Mouse (Mus musculus): ENCODE measurements at regions not wholly inside any gene's neighbourhood (a gene's known extent, or its start where the extent isn't known, plus 50 kb on each side); places are given as distances from the start of the nearest gene placed in this dataset.

DNA sequence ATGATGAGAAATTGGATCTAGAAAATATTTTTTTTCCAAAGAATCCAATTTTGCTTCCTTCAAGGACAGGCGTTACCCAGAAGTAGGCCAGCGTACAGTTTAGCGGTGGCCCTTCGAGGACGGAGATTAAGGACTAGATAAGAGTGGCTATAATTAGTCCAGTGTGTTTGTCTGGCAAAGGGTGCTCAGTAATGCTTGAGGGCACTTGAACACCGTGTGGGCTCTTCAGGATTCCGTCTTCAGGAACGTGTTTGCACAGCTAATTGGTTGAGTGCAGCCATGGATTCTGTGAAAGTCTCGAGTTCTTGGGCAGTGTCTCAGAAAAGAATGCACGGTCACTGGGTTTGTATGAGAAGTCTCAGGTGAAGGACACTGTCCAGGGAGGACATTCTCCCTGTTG lies 149.7 kb upstream of the 3110018I06Rik start:
- no peak for DNase-seq (ENCODE audit: low spot score in 2 of 2)

DNA sequence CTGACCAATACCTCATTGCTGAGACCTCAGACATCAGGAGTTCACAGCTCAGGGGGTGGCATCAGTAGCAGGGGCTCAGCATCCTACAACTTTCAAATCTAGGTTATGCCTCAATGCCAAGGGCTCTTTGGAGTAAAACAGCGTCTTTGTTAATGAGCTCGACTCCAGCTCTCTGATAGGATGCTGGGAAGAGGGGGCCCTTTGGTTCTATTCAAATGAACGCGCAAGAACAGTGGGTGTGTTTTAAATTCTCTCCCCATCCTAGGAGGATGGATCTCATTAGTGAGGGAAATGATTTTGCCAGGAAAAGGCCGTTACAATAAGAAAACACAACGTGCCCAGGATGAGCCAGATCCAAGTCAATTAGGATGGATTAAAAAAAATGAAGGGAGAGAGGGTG lies 132.2 kb upstream of the 3110018I06Rik start:
- no peak for DNase-seq (ENCODE audit: low spot score in 2 of 2)

DNA sequence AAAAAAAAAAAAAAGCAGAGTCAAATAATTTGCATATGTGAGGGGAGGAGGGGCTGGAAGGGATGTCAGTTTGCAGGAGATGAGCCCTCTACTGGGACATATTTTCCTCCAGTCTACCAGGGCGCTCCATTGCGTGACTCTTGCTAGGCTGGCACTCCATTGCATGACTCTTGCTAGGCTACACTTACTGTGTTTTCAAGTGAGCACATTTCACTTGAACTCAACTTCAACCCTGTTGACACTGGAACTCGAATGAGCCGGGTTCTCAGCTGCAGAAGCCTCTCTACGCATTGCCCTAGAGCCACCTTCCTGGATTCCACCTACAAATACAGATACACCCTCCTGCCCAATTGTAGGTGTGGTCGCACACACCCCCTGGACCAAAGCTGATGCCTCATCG lies 131.5 kb upstream of the 3110018I06Rik start:
- no peak for DNase-seq (ENCODE audit: low spot score in 2 of 2)

DNA sequence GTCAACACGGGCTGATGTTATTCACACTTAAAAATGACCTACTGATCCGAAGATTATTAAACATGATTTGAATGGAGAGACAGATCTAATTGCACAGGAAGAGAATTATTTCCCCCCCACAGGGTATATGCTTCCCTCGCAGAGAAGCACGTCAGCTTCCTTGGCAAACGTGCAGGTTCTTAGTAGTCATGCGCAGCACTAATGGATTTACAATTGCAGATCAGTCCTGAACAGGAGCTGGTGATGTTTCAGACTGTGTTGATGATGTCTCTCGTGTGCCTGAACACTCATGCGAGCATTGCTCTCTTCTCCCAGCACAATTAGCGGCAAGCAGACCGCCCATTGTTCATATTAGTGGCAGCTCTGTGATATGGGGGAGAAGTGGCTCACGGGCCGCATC lies 127.9 kb upstream of the 3110018I06Rik start:
- DNase-seq (ENCODE audit: low spot score in 2 of 2) = no peak

DNA sequence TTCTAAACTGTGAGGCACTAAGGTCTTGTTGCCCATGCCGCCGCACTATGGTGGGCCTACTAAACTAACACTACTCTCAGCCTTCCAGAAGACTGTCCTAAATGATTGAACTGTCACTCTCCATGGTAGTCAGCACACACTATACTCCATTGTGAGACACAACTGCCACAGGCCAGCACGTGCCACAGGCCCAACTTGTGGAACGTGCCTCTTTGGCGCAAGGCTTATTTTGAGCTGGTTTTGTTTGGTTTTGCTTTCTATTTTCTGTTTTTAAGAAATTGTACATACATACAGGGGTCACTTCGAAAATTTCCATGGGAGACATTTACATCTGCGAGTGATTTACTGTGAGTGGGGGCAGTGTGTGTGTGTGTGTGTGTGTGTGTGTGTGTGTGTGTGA lies 126.8 kb upstream of the 3110018I06Rik start:
- no peak for DNase-seq (ENCODE audit: low spot score in 2 of 2)

DNA sequence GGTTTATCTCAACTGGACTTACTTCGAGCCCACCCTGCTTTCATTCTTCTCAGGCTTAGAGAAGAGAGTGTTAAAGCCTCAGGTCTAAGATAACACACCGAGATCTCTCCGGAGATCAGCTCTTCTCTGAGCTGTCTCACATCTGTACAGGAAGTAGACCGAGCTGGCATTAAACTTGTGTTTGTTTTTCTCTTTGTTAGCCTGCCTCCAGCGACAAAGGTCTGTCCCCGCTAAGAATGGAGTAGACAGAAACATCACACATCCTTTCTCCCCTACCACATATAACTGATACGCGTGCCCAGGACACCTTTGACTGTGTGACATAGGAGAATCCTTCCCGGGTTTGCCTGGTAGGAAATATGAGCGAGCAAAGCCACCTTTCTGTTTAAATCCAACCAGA lies 126.3 kb upstream of the 3110018I06Rik start:
- no peak for DNase-seq (ENCODE audit: low spot score in 2 of 2)

DNA sequence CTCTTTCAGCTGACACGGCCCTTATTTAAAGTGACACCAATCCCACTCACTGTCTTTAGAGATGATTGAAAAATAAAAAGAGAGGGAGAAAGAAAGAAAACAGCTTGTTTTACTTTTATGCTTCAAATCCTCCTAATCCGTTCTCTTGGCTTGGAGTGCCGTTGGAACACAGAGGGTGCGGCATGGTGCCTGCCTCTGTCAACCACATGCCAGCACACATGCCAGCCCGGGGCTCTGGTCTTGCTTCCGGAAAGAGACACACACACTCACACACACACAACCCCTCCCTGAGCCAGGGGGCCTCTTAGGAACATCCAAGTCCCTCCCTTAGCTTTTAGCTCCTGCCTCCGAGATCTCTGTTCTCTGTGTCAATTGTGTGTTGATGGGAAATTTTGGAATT lies 116.2 kb upstream of the 3110018I06Rik start:
- DNase-seq (ENCODE audit: low spot score in 2 of 2) = no peak

DNA sequence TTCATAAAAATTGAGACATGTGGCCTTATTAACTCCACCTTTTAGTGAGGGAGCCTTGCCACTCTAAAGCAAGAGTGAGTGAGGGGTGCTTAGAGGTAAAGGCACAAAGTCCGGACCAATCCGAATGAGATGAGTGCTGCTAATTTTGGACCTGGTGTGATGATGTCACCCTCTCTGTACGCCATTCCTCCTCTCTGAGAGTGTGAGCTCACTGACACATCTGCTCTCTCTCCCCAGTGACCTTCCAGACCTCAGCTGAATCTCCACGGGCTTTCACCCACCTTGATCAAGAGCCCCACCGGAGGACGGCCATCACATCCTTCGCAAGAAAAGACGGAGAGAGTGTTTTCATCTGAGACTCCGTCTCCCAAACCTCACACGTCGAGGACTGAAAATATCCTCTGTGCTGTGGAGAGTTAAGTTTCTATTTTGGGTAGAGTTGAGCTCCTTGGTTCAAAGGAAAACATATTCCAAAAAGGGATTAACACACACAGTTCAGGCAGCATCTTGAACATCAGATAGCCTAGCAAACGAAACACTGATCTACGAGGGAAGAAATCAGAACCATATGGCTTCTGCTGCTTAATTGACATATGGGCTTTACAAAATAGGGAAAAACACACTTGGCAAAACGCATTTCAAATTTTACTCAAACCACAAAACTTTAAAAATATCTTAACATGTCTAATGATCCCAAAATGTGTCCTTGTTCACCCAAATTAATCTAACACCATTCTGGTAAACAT lies 96.2 kb upstream of the 3110018I06Rik start:
- no peak for DNase-seq (ENCODE audit: low spot score in 2 of 2)

DNA sequence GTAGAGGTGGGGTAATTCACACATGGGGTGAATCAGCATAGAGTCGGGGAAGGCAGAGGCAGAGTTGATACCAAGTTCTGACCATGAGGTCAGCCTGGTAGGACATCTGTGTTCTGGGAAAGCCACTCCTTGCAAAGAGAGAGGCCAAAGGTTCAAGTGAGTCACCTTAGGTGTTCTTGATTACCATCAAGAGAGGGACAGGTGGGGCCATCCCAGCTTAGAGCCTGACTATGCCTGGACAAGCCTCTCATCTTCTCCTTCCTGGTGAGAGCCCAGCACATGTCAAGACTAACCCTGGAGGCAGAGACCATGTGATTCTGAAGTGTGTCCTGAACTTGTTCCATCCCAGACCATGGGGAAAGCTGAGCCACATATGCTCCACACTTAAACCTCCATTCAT lies 94.0 kb upstream of the 3110018I06Rik start:
- no peak for DNase-seq (ENCODE audit: low spot score in 2 of 2)

DNA sequence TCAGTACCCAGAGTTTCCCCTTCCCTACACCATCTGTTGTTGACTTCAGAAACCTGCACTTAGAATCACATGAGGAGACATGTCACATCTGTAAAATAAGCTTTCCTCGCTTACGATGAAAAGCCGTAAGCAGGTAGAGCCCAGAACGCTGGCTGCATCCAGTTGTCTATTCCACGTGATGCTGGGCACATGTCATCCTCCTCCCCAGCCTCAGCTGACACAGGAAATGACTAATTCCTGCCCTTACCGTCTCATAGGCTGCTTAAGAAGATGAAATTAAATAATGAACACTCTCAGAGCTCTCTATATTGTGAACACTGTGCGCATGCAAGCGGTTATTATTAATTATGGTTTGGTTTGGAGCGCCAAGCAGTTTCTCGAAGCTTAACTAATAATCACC lies 83.6 kb upstream of the 3110018I06Rik start:
- DNase-seq (ENCODE audit: low spot score in 2 of 2) = no peak

DNA sequence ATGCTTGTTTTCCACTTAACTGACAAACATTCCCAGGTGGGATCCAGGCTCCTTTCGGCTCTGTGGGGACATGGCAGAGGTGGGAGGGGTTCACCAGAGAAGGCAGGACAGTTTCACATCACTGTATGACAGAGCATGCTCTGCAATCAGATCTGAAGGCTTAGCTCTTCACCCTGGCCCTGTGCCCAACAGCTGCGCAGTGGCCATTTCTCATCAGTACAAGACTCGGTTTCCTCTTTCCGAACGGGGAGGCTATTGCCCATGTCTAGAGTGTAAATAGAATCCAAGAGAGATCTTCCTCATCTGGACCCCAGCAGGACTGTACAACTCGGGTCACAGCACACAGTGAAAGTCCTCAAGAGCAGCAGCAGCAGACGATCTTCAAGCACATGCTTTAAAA lies 64.5 kb upstream of the 3110018I06Rik start:
- no peak for DNase-seq (ENCODE audit: low spot score in 2 of 2)

DNA sequence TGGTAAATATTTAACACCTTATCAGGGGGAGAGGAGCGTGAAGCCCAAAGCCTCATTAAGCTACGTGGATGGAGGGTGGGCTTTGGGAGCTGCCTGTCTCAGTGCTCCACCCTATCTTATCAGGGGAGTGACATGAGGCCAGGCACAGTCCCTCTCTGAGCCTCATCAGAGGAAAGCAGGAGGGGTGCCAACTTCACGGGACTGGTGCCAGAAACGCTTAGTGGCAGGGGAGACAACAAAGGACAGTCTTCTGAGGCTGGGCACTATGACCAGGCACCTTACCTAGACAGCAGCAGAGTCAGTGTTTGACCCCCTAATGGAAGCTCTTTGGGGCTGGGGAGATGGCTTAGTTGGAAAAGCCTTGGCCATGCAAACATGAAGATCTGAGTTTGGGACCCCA lies 49.9 kb upstream of the 3110018I06Rik start:
- peak in 1 of 2 experiments; percentile 21 for DNase-seq (ENCODE audit: low spot score in 2 of 2)

Data from adrenal gland, adult 18-20 months (tissue).